Mouse (Mus musculus) gastrocnemius, postnatal 10 days (tissue): ENCODE results near the gene Lsm14b. TPM values are rescaled to one million over a fixed set of nuclear protein-coding genes. Genes with fewer than 3 reads are reported as not detected.

ENCODE experiments used
- DNase-seq: peaks from one replicate; pipeline ENCODE4 v3.0.0; 2021; ENCODE audit warnings: mixed read lengths
- total RNA-seq, 2 experiments: library from RNA; stranded (reverse); gene quantifications; 2 replicates each; pipeline ENCODE4 v1.2.3; 2021

Gene Lsm14b
- total RNA-seq, 2 experiments from 2014 or later, result 44.1 to 46.2 TPM

DNA sequence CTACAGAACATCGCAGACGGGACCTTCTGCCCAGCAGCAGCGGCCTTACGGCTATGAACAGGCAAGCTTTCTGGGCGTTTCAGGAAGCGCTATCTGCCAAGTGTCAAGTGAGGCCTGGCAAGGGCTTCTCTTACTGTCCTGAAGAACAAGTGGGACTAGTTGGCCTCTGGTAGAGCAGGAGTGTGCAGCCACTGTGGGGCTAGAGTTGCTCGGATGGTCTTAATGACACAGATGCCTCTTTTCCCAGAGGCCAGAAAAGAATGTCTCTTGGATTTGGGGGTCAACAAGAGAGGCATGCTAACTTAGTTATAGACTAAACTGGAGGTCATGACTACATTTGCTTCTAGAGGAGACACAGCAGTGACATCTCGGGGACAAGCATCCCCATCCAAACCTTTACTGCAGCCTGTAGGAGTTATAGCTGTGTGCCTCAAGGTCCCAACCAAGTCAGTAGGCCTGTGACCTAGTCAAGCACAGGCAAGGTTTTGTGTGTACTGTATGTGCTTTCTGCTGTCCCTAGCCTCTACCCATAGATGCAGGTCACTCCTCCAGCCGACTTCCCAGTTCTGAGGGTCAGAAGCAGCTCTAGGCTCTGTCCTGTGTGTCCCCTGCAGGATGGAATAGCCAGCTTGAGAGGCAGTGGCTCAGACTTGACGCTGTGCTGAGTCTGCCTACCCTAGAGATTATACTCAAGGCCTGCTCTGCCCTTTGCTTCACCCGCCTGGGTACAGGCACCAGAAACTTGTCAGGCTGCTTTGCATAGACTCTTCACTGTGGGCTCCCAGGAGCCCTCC lies 38.7 kb downstream of the Lsm14b start:
- DNase-seq, result no peak

- no peak for DNase-seq
These were observed 45.1 kb downstream of the Lsm14b start for GRCm38 (mm10) chr2:180069770-180070480.

DNA sequence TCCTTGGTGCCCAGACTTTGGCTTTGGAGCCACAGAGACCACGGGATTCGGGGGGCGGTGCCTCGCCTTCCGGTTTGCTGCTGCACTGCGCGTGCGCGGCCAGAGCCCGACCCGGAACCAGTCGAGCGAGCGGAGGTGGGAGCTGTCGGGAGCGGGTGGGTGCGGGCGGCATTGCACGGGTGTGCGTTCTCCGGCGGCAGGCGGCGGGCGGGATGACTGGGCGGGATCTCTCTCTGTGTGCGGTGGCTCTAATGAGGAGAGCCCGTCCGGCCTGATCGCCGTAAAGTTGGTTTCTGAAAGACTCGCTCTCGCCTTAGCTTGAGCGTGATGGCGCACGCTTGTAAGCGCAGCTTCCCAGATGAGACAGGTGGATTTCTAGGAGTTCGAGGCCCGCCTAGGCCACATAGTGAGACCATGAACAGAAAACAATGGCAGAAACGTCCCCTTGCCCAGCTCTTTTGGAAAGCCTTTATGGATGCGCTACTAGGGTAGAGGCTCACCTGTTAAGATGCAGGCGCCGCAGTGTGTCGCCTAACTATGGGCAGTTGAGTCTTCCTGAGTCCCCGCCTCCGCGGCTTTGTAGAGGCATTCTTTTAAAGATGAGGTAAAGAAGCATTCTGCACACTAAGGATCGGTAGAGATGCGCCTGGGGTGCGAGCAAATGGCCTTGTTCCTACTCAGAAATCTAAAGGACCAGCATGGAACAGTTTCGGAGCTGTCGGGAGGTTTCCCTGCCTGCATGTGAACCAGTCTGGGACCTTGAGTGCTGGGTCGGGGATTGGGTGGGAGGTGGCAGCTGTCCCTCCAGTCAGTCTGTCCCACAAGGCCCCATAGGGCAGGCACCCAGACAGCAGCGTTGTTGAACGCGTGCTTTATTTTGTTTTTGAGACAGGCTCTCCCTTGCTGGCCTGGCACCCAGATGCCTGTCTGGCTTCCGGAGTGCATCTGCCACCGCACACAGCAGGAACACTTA lies 46.0 kb downstream of the Lsm14b start, which contains the start of gene Mtg2:
Mtg2 (plus strand) TSS at position 108 of the 973 bp plus-strand sequence.
- peak; percentile 94 for DNase-seq

DNA sequence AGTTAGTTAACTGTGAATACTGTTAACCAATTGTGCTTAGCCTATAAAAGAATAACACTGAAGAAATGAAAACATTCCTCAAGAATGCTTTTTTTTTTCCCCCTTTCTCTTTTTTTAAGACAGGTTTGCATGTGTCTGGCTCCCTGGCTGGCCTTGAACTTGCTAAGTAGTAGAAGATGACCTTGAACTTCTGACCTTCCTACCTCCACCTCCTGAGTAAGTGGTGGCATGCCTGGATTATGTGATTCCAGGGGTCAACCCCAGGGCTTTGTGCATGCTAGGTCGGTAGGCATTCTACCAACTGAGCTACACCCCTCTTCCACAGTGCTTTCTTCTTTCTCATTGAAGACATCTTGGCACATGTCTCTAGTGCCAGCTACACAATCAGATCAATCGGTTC lies 46.9 kb downstream of the Lsm14b start:
- DNase-seq, result no peak

- DNase-seq, result no peak
These were observed 48.1 kb downstream of the Lsm14b start for GRCm38 (mm10) chr2:180072886-180073285.

DNA sequence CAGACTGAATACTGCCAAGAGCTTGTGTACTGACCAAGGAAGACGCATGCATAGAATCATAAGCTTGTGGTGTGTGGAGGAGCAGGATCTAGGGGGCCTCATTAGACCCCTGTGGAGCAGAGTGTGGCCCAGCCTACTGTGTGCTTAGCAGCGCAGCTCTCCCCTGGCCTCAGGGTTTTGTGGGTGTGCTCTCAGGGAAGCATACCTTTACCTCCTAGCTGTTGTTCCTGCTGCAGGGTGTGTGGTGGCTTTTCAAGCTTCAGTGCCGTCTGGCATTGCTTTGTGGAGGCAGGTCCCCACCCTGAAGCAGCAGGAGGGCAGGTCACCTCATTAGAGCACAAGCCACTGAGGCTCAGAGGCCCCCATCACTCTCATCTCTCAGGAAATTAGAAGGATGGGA lies 52.8 kb downstream of the Lsm14b start:
- no peak for DNase-seq

- no peak for DNase-seq
These were observed 55.9 kb downstream of the Lsm14b start for GRCm38 (mm10) chr2:180080680-180081079.

GRCm38 (mm10) chr2:180083063-180083462 lies 58.3 kb downstream of the Lsm14b start:
- no peak for DNase-seq

- DNase-seq, result no peak
These were observed 59.8 kb downstream of the Lsm14b start for GRCm38 (mm10) chr2:180084565-180084964.

Other genes with a start within 250 kb of the Lsm14b start
- 10 to 100 TPM in 1 of 2 experiments, 1 to 10 TPM in 1; 9.9 to 13.3 TPM for gene Taf4, start 48.3 kb upstream of the Lsm14b start, total RNA-seq
- gene Psma7, start 17.4 kb downstream of the Lsm14b start, total RNA-seq, result 100 to 1,000 TPM; 169 to 170 TPM
- 1 to 10 TPM; 2.8 to 3.6 TPM for gene Ss18l1, start 17.5 kb downstream of the Lsm14b start, total RNA-seq
- 10 to 100 TPM; 10.4 to 12.1 TPM for gene Mtg2, start 45.6 kb downstream of the Lsm14b start, total RNA-seq
- gene Hrh3, start 79.5 kb downstream of the Lsm14b start, total RNA-seq, result under 1 TPM; 0.29 to 0.42 TPM
- 10 to 100 TPM; 18.1 to 21.5 TPM for gene Osbpl2, start 94.3 kb downstream of the Lsm14b start, total RNA-seq
- gene Adrm1, start 146.5 kb downstream of the Lsm14b start, total RNA-seq, result 100 to 1,000 TPM in 1 of 2 experiments, 10 to 100 TPM in 1; 97.8 to 108 TPM
- gene Lama5, start 200.9 kb downstream of the Lsm14b start, total RNA-seq, result 10 to 100 TPM; 22.5 to 25.9 TPM
- gene Rps21, start 232.4 kb downstream of the Lsm14b start, total RNA-seq, result 100 to 1,000 TPM; 545 to 616 TPM
- gene Cables2, start 248.5 kb downstream of the Lsm14b start, total RNA-seq, result 10 to 100 TPM in 1 of 2 experiments, 1 to 10 TPM in 1; 9.3 to 10.3 TPM